Mouse (Mus musculus) liver, adult 2 months (tissue): Measurements from ENCODE around the gene Slk.

Experiments used
- CTCF ChIP-seq: fragments of 200-500 bp; IDR thresholded peaks from 2 replicates; pipeline ENCODE4 v1.5.1; 2011; ENCODE audit warnings: low read depth, low read length, control low read depth
- POLR2A ChIP-seq: fragments of 200-500 bp; IDR thresholded peaks from 2 replicates; pipeline ENCODE4 v1.6.1; 2011; ENCODE audit warnings: low read length, control low read depth; ENCODE audit not compliant: insufficient read depth; ENCODE audit errors: extremely low read depth

DNA sequence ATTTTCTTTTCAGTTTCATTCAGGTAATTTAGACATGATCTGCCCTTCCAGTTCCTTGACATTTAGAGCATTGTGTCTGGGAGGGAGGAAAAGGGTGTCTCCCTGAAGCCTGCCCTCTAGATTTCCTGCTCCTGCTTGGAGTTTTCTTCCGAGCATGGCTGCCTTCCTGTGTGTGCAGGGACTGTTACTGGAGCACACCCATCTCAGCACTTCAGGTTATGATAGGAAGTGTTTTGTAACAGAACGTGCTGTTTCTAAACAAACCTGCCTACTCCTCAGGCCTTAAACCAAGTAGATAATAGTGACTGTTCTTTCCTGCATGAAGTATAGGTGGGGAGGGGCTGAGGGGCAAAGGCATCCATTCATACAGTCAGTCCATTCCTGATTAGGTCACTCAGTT is 64.4 kb downstream of the Slk start:
- TF ChIP-seq POLR2A = no peak
- no peak for TF ChIP-seq CTCF
